Mouse (Mus musculus): ENCODE results near the gene Notch2.

The Notch2 gene

GRCm38 (mm10) chr3:98013401-98014281, at the start of gene Notch2:
Gene Notch2, plus strand, starts transcription at chr3:98013527.
- DNase-seq (ENCODE audit: low spot score) = peak; percentile 95

- peak; percentile 84 for DNase-seq (ENCODE audit: low spot score)
These were observed 48.4 kb upstream of the Notch2 start for GRCm38 (mm10) chr3:97964878-97965353.

- no peak for DNase-seq (ENCODE audit: low spot score)
These were observed 45.7 kb upstream of the Notch2 start for GRCm38 (mm10) chr3:97967627-97968026.

- DNase-seq (ENCODE audit: low spot score) = no peak
These were observed 45.1 kb upstream of the Notch2 start for GRCm38 (mm10) chr3:97968191-97968590.

- no peak for DNase-seq (ENCODE audit: low spot score)
These were observed 44.3 kb upstream of the Notch2 start for GRCm38 (mm10) chr3:97969019-97969418.

GRCm38 (mm10) chr3:97971117-97971516, 42.2 kb upstream of the Notch2 start:
- DNase-seq (ENCODE audit: low spot score) = peak; percentile 30

GRCm38 (mm10) chr3:97972200-97972599, 41.1 kb upstream of the Notch2 start:
- no peak for DNase-seq (ENCODE audit: low spot score)

- DNase-seq (ENCODE audit: low spot score) = no peak
These were observed 40.6 kb upstream of the Notch2 start for GRCm38 (mm10) chr3:97972707-97973106.

- DNase-seq (ENCODE audit: low spot score) = no peak
These were observed 40.0 kb upstream of the Notch2 start for GRCm38 (mm10) chr3:97973306-97973705.

- DNase-seq (ENCODE audit: low spot score) = no peak
These were observed 39.0 kb upstream of the Notch2 start for GRCm38 (mm10) chr3:97974197-97974770.

- no peak for DNase-seq (ENCODE audit: low spot score)
These were observed 36.6 kb upstream of the Notch2 start for GRCm38 (mm10) chr3:97976706-97977105.

GRCm38 (mm10) chr3:97978710-97979109, 34.6 kb upstream of the Notch2 start:
- DNase-seq (ENCODE audit: low spot score) = no peak

GRCm38 (mm10) chr3:97980683-97981327, 32.5 kb upstream of the Notch2 start:
- DNase-seq (ENCODE audit: low spot score) = no peak

- no peak for DNase-seq (ENCODE audit: low spot score)
These were observed 31.9 kb upstream of the Notch2 start for GRCm38 (mm10) chr3:97981376-97981906.

GRCm38 (mm10) chr3:97984870-97985506, 28.3 kb upstream of the Notch2 start:
- no peak for DNase-seq (ENCODE audit: low spot score)

- DNase-seq (ENCODE audit: low spot score) = no peak
These were observed 27.6 kb upstream of the Notch2 start for GRCm38 (mm10) chr3:97985691-97986090.

- no peak for DNase-seq (ENCODE audit: low spot score)
These were observed 26.2 kb upstream of the Notch2 start for GRCm38 (mm10) chr3:97987153-97987552.

- DNase-seq (ENCODE audit: low spot score) = no peak
These were observed 24.6 kb upstream of the Notch2 start for GRCm38 (mm10) chr3:97988756-97989155.

- no peak for DNase-seq (ENCODE audit: low spot score)
These were observed 22.8 kb upstream of the Notch2 start for GRCm38 (mm10) chr3:97990576-97990975.

GRCm38 (mm10) chr3:97992289-97992688, 21.0 kb upstream of the Notch2 start:
- DNase-seq (ENCODE audit: low spot score) = no peak

GRCm38 (mm10) chr3:97993196-97993595, 20.1 kb upstream of the Notch2 start:
- no peak for DNase-seq (ENCODE audit: low spot score)

GRCm38 (mm10) chr3:97993920-97994545, 19.3 kb upstream of the Notch2 start:
- no peak for DNase-seq (ENCODE audit: low spot score)
